Mouse (Mus musculus) gonadal fat pad, adult 2 months (tissue): Measurements from ENCODE around the gene Arhgef2. TPM values are rescaled to one million over a fixed set of nuclear protein-coding genes. Genes with fewer than 3 reads are reported as not detected.

ENCODE experiments used
- DNase-seq: peaks from one replicate; pipeline ENCODE4 v3.0.0-alpha.2; 2012; ENCODE audit warnings: low read depth
- polyA plus RNA-seq: library from polyadenylated mRNA; depleted of rRNA; stranded (reverse); fragments of >200 nt; gene quantifications from 2 replicates; pipeline ENCODE4 v1.2.3, GENCODE M21; 2012; rRNA removed

Arhgef2 gene
- polyA plus RNA-seq, 1 experiment = 49.5 TPM

GRCm38 (mm10) chr3:88684236-88684979 lies 78.6 kb downstream of the Arhgef2 start:
- no peak for DNase-seq

- peak; percentile 88 for DNase-seq
Measured at GRCm38 (mm10) chr3:88684980-88685941, 79.5 kb downstream of the Arhgef2 start, which contains the start of gene Khdc4. Khdc4 (plus strand) TSS chr3:88685803.

GRCm38 (mm10) chr3:88685958-88686451 lies 80.2 kb downstream of the Arhgef2 start:
- DNase-seq = no peak

- no peak for DNase-seq
Measured at GRCm38 (mm10) chr3:88686734-88687611, 81.2 kb downstream of the Arhgef2 start.

GRCm38 (mm10) chr3:88689079-88689478 lies 83.3 kb downstream of the Arhgef2 start:
- DNase-seq = no peak

- no peak for DNase-seq
Measured at GRCm38 (mm10) chr3:88695545-88695944, 89.8 kb downstream of the Arhgef2 start.

Other genes starting within 250 kb of the Arhgef2 start
- gene Paqr6, start 241.4 kb upstream of the Arhgef2 start, polyA plus RNA-seq = 11.8 and 14.2 TPM in 2 replicates
- 214 and 266 TPM in 2 replicates for gene Bglap3, start 233.2 kb upstream of the Arhgef2 start, polyA plus RNA-seq
- gene Bglap2, start 227.3 kb upstream of the Arhgef2 start, polyA plus RNA-seq = 0.39 TPM in 1 of 2 replicates, not detected in the other
- gene Bglap, start 221.5 kb upstream of the Arhgef2 start, polyA plus RNA-seq = not detected in 2 replicates
- 23.9 and 31.0 TPM in 2 replicates for gene Pmf1, start 195.6 kb upstream of the Arhgef2 start, polyA plus RNA-seq
- 39.1 and 45.0 TPM in 2 replicates for gene Slc25a44, start 180.8 kb upstream of the Arhgef2 start, polyA plus RNA-seq
- 100 and 129 TPM in 2 replicates for gene Sema4a, start 144.8 kb upstream of the Arhgef2 start, polyA plus RNA-seq
- 125 and 138 TPM in 2 replicates for gene Lmna, start 96.0 kb upstream of the Arhgef2 start, polyA plus RNA-seq
- 2.0 and 2.6 TPM in 2 replicates for gene Mex3a, start 73.6 kb upstream of the Arhgef2 start, polyA plus RNA-seq
- 75.6 and 92.5 TPM in 2 replicates for gene Rab25, start 57.7 kb upstream of the Arhgef2 start, polyA plus RNA-seq
- gene Lamtor2, start 52.9 kb upstream of the Arhgef2 start, polyA plus RNA-seq = 164 and 193 TPM in 2 replicates
- 68.4 and 69.1 TPM in 2 replicates for gene Ubqln4, start 52.2 kb upstream of the Arhgef2 start, polyA plus RNA-seq
- gene Ssr2, start 30.1 kb upstream of the Arhgef2 start, polyA plus RNA-seq = 323 and 341 TPM in 2 replicates
- gene Rxfp4, start 47.2 kb downstream of the Arhgef2 start, polyA plus RNA-seq = not detected in 2 replicates
- gene Khdc4, start 79.8 kb downstream of the Arhgef2 start, polyA plus RNA-seq = 58.9 and 78.2 TPM in 2 replicates
- 46.8 and 54.2 TPM in 2 replicates for gene Rit1, start 110.9 kb downstream of the Arhgef2 start, polyA plus RNA-seq
- 5.6 and 7.2 TPM in 2 replicates for gene Syt11, start 169.2 kb downstream of the Arhgef2 start, polyA plus RNA-seq
- 13.3 and 14.3 TPM in 2 replicates for gene Gon4l, start 229.3 kb downstream of the Arhgef2 start, polyA plus RNA-seq